Mouse (Mus musculus): ENCODE measurements around the gene Tatdn2. TPM values are rescaled to one million over a fixed set of nuclear protein-coding genes. Genes with fewer than 3 reads are reported as not detected.

Gene Tatdn2
- polyA plus RNA-seq, 1 experiment from 2014 or later = 0.87 TPM

- Histone ChIP-seq H3K4me1 (replicated peaks) (peaks cover 17% of the 10 kb centered on the region), H3K4me3 (no peak overlapping the region), H3K27me3 (replicated peaks) (no peaks in the 10 kb centered on the region), H3K9ac (no peak overlapping the region), H3K4me2 (no peak overlapping the region), H3K36me3 (peaks cover 5% of the 10 kb centered on the region), H3K9me3 (replicated peaks) (peaks cover 8% of the 10 kb centered on the region), H3K27ac (ENCODE audit: poor library complexity, severe bottlenecking) (no peak overlapping the region)
- no peak for ATAC-seq (ENCODE audit: insufficient number of reproducible peaks, low FRiP score)
- WGBS = 81% methylated on average over 6 of the region's 6 CpGs
Observed at GRCm38 (mm10) chr6:113672989-113673388, 23.9 kb upstream of the Tatdn2 start.

GRCm38 (mm10) chr6:113675234-113675633, 21.6 kb upstream of the Tatdn2 start:
- H3K9me3 ChIP-seq (replicated peaks) = peaks cover 8% of the 10 kb centered on the region
- no peak overlapping the region for H3K27ac ChIP-seq (ENCODE audit: poor library complexity, severe bottlenecking)
- no peak for ATAC-seq (ENCODE audit: insufficient number of reproducible peaks, low FRiP score)

GRCm38 (mm10) chr6:113675991-113676390, 20.9 kb upstream of the Tatdn2 start:
- H3K27me3 ChIP-seq (replicated peaks) = no peaks in the 10 kb centered on the region
- H3K4me1 ChIP-seq (replicated peaks) = peaks cover 2% of the 10 kb centered on the region; the same call in 1 of the 2 replicates
- peaks cover 8% of the 10 kb centered on the region for H3K9me3 ChIP-seq (replicated peaks)
- H3K4me2 ChIP-seq = no peak overlapping the region
- H3K36me3 ChIP-seq = peaks cover 5% of the 10 kb centered on the region
- H3K27ac ChIP-seq (ENCODE audit: poor library complexity, severe bottlenecking) = no peak overlapping the region
- H3K4me3 ChIP-seq = no peak overlapping the region
- no peak overlapping the region for H3K9ac ChIP-seq
- 92% methylated on average over 9 of the region's 9 CpGs for WGBS
- ATAC-seq (ENCODE audit: insufficient number of reproducible peaks, low FRiP score) = no peak

More at GRCm38 (mm10) chr6:113675234-113675633, 21.6 kb upstream of the Tatdn2 start:
- no peak overlapping the region for H3K4me3 ChIP-seq
- H3K36me3 ChIP-seq = peaks cover 5% of the 10 kb centered on the region
- no peaks in the 10 kb centered on the region for H3K27me3 ChIP-seq (replicated peaks)
- WGBS = 71% methylated on average over 4 of the region's 4 CpGs
- H3K9ac ChIP-seq = no peak overlapping the region
- H3K4me1 ChIP-seq (replicated peaks) = no peaks in the 10 kb centered on the region
- no peak overlapping the region for H3K4me2 ChIP-seq

- H3K9ac ChIP-seq = no peak overlapping the region
- H3K9me3 ChIP-seq (replicated peaks) = no peaks in the 10 kb centered on the region
- no peak overlapping the region for H3K27ac ChIP-seq (ENCODE audit: poor library complexity, severe bottlenecking)
- no peaks in the 10 kb centered on the region for H3K27me3 ChIP-seq (replicated peaks)
- WGBS = 65% methylated on average over 14 of the region's 14 CpGs
- 0 out of 2 replicates have a peak, but pooled peaks cover 2% of the 10 kb centered on the region for H3K36me3 ChIP-seq
- ATAC-seq (ENCODE audit: insufficient number of reproducible peaks, low FRiP score) = no peak
- peaks cover 6% of the 10 kb centered on the region; the same call in 1 of the 2 replicates for H3K4me1 ChIP-seq (replicated peaks)
- H3K4me3 ChIP-seq = no peak overlapping the region
- no peak overlapping the region for H3K4me2 ChIP-seq
Observed at GRCm38 (mm10) chr6:113677070-113677734, 19.6 kb upstream of the Tatdn2 start.

GRCm38 (mm10) chr6:113678246-113679012, 18.4 kb upstream of the Tatdn2 start:
- no peaks in the 10 kb centered on the region for H3K9me3 ChIP-seq (replicated peaks)
- ATAC-seq (ENCODE audit: insufficient number of reproducible peaks, low FRiP score) = no peak
- H3K9ac ChIP-seq = no peak overlapping the region
- 79% methylated on average over 14 of the region's 14 CpGs for WGBS
- H3K4me3 ChIP-seq = no peak overlapping the region
- H3K36me3 ChIP-seq = 0 out of 2 replicates have a peak, but pooled peaks cover 2% of the 10 kb centered on the region
- no peaks in the 10 kb centered on the region for H3K27me3 ChIP-seq (replicated peaks)
- peaks cover 6% of the 10 kb centered on the region; the same call in 1 of the 2 replicates for H3K4me1 ChIP-seq (replicated peaks)
- no peak overlapping the region for H3K27ac ChIP-seq (ENCODE audit: poor library complexity, severe bottlenecking)
- H3K4me2 ChIP-seq = no peak overlapping the region

- H3K4me1 ChIP-seq (replicated peaks) = peaks cover 6% of the 10 kb centered on the region; the same call in 1 of the 2 replicates
- WGBS = 76% methylated on average over 9 of the region's 9 CpGs
- no peaks in the 10 kb centered on the region for H3K9me3 ChIP-seq (replicated peaks)
- no peak for ATAC-seq (ENCODE audit: insufficient number of reproducible peaks, low FRiP score)
- H3K4me2 ChIP-seq = no peak overlapping the region
- no peaks in the 10 kb centered on the region for H3K36me3 ChIP-seq
- H3K4me3 ChIP-seq = no peak overlapping the region
- no peak overlapping the region for H3K9ac ChIP-seq
- no peaks in the 10 kb centered on the region for H3K27me3 ChIP-seq (replicated peaks)
- no peak overlapping the region for H3K27ac ChIP-seq (ENCODE audit: poor library complexity, severe bottlenecking)
Observed at GRCm38 (mm10) chr6:113679993-113680566, 16.8 kb upstream of the Tatdn2 start.

GRCm38 (mm10) chr6:113681271-113681670, 15.6 kb upstream of the Tatdn2 start:
- Histone ChIP-seq H3K36me3 (no peaks in the 10 kb centered on the region), H3K27me3 (replicated peaks) (no peaks in the 10 kb centered on the region), H3K4me3 (no peak overlapping the region), H3K4me2 (no peak overlapping the region), H3K9me3 (replicated peaks) (no peaks in the 10 kb centered on the region), H3K27ac (ENCODE audit: poor library complexity, severe bottlenecking) (no peak overlapping the region), H3K9ac (no peak overlapping the region), H3K4me1 (replicated peaks) (peaks cover 6% of the 10 kb centered on the region; the same call in 1 of the 2 replicates)
- 15% methylated on average over 4 of the region's 4 CpGs for WGBS
- ATAC-seq (ENCODE audit: insufficient number of reproducible peaks, low FRiP score) = peak; percentile 72

GRCm38 (mm10) chr6:113683081-113683825, 13.6 kb upstream of the Tatdn2 start:
- no peak overlapping the region for H3K27ac ChIP-seq (ENCODE audit: poor library complexity, severe bottlenecking)
- no peak overlapping the region for H3K4me3 ChIP-seq
- no peak for ATAC-seq (ENCODE audit: insufficient number of reproducible peaks, low FRiP score)
- 84% methylated on average over 10 of the region's 10 CpGs for WGBS
- peaks cover 24% of the 10 kb centered on the region for H3K4me1 ChIP-seq (replicated peaks)
- no peak overlapping the region for H3K4me2 ChIP-seq
- no peaks in the 10 kb centered on the region; the same call in 1 of the 2 replicates for H3K36me3 ChIP-seq
- no peaks in the 10 kb centered on the region for H3K27me3 ChIP-seq (replicated peaks)
- no peak overlapping the region for H3K9ac ChIP-seq
- no peaks in the 10 kb centered on the region for H3K9me3 ChIP-seq (replicated peaks)

- Histone ChIP-seq H3K27ac (ENCODE audit: poor library complexity, severe bottlenecking) (no peak overlapping the region), H3K9ac (no peak overlapping the region), H3K27me3 (replicated peaks) (no peaks in the 10 kb centered on the region), H3K36me3 (no peaks in the 10 kb centered on the region; the same call in 1 of the 2 replicates), H3K9me3 (replicated peaks) (no peaks in the 10 kb centered on the region), H3K4me3 (no peak overlapping the region), H3K4me2 (no peak overlapping the region), H3K4me1 (replicated peaks) (peaks cover 40% of the 10 kb centered on the region)
- ATAC-seq (ENCODE audit: insufficient number of reproducible peaks, low FRiP score) = no peak
- WGBS = 44% methylated on average over 8 of the region's 8 CpGs
Observed at GRCm38 (mm10) chr6:113686551-113687125, 10.2 kb upstream of the Tatdn2 start.

- Histone ChIP-seq H3K9me3 (replicated peaks) (no peaks in the 10 kb centered on the region), H3K4me2 (peak overlapping the region; percentile 58), H3K27me3 (replicated peaks) (no peaks in the 10 kb centered on the region), H3K9ac (no peak overlapping the region; the same call in 1 of the 2 replicates), H3K36me3 (peaks cover 9% of the 10 kb centered on the region), H3K4me1 (replicated peaks) (peaks cover 58% of the 10 kb centered on the region), H3K4me3 (no peak overlapping the region), H3K27ac (ENCODE audit: poor library complexity, severe bottlenecking) (peak overlapping the region; percentile 87)
- peak; percentile 13; the same call in 1 of the 2 replicates for ATAC-seq (ENCODE audit: insufficient number of reproducible peaks, low FRiP score)
- WGBS = 14% methylated on average over 7 of the region's 7 CpGs
Observed at GRCm38 (mm10) chr6:113690008-113690399, 6.8 kb upstream of the Tatdn2 start.
